Mouse (Mus musculus) 416B (cell line): ENCODE data around the gene Slc1a4.

Experiments used
- DNase-seq: peaks from one replicate; pipeline ENCODE4 v3.0.0; 2011; ENCODE audit warnings: low read depth

The Slc1a4 gene

DNA sequence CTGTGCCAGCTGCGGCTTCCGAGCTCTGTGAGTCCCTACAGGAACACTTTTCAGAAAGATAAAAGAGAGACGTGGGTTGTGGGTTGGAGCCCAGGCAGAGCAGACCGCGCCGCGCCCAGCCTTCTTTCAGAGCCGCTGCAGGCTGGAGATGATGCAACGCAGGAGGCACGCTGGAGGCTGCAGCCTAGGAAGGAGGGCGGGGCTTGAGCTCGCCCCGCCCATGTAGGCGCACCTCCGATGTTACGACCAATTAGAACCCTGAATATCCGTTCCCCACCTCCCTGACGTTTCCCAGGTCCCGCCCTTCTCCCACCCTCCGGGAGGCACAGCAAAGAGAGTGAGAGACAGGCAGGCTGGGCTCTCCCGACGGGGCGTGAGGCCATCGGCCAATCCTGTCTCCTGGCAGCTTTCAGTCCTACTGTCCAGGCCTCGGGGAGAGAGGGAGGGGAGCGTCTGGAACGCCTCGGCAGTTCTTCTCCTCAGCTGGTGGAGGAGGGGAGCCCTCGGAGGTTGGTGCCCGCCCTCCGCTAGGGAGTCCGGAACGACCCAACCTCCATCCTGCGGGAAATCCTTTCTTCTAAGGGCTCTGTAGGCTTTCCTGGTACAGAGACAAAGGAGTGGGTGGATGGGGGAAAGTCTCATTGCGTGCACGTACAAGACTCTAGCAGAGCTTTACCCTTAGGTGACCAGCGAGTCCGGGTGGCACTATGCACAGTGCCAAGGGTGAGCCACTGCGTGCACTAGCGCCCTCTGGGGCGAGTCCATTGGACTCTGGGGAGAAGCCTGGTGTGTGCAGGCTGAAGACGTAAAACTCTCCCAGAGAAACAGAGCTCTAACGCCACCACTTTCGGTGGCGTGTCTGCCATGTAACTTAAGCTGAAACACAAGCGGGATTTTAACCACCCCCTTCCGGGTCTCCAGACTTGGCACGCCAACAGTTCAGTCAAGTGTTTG, at the start of gene Slc1a4:
TSS of gene Slc1a4 (minus strand) at position 153 of the 954 bp plus-strand sequence.
- peak; percentile 99 for DNase-seq

DNA sequence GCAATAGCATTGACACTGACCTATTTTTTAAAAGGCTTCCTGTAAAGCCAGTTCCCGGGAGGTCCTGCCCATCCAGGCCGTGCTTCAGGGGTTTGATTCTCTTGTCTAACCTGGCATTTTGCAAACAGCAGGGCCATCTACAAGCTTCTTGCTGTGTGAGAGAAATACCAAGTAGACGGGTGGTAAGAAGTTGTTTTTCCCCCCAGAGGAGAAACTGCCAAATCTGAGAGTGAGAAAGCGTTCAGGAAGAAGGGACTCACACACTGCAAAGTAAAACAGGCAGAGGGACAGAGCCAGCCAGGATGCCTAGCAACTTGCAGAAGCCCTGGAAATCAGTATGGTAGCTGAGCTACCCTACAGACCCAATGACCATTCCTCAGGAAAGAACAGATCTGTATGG, 47.6 kb upstream of the Slc1a4 start:
- no peak for DNase-seq

DNA sequence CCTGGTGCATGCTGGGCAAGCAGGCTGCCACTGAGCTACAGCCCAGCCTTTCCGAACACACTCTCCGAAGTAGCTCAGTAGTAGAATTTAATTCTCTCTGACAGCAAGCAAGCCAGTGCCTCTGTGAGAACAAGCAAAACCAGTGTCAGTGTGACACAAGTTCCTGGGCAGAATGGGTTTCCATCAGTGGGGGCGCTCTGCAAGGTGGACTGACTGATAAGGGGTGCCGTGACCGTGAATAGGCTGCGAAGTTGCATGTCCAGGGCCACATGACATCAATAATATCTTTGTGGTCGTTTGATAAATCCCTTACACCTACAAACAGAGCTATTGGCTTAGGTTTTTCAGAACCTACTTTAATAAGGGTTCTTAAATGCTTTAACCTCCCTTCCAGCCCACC, 44.1 kb upstream of the Slc1a4 start:
- DNase-seq = no peak

DNA sequence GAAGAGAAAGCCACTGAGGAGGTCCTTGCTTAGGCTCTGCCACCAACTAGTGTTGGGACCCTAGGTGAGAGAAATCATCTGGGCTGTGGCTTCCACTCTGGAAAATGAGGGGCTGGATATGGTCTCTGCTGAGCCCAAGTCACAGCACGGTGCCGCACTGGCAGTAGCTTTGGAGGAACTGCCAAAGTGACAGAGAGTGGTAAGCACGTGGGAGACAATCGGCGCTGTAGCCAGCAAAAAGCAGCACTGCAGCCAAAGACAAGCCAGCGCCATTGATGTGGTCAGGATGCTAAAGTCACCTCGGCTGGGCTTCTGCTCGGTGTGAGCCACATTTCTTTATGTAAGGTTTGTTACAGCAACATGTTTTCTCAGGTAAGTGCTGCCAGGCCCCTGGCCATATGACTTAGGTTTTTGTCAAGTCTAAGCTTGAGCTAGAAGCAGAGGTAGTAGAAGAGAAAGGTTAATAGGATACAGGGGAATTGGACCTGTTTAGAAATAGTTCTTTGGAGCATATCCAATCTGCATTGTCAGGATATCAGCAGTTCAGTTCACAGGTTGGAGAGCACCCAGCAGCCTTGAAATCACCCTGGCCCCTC, 40.2 kb upstream of the Slc1a4 start:
- DNase-seq = no peak

DNA sequence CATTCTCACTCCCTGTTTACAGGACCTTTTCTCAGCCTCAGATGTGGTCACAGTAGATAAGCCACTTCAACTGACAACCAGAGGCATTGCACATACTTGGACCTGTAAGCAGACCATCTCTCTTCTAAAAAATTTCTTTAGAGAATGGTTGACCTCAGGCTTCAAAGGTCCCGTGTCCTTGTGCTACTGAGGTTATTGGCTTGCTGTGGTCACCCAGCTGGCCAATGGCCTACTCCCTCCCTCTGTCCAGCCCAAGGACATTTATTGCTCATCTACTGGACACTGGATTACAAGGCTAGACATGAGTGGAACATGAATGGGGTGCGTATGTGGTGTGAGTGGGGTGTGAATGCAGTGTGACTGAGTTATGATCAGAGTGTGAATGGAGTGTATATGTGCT, 38.0 kb upstream of the Slc1a4 start:
- DNase-seq = no peak

DNA sequence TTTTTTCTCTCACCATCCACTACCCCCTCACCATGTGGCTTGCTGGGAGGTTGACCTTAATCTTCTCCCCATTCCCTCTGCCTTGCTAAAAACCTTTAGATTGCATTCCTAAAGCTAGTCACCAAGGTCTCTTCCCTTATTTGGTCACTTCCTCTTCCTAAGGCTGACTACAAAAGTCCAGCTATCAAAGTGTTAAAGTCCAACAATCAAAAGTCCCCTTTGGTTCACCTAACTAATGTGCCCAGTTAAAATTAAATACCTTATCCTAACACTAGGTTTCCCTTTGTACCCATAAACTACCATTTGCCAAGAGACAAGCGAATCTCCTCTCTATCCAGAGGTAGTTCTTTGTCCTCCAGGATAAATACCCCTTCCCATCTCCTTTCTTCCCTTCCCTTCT, 33.9 kb upstream of the Slc1a4 start:
- DNase-seq = no peak

DNA sequence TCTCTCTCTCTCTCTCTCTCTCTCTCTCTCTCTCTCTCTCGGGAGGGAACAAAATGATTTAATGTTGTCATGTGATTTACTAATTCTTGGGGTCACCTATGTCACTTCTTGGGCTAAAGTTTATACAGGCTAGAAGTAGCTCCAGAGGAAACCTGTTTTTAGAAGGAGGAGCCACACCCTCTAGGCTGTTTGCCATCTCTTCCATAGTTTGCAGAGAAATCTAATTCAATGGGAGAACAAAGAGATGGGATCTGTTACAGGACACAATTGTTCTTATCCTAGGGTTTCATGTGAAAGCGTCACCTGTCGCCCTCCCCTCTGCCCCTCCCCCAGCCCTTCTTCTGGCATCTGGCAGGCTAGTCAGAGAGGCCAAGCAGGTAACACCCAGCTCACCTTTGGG, 28.8 kb upstream of the Slc1a4 start:
- no peak for DNase-seq

DNA sequence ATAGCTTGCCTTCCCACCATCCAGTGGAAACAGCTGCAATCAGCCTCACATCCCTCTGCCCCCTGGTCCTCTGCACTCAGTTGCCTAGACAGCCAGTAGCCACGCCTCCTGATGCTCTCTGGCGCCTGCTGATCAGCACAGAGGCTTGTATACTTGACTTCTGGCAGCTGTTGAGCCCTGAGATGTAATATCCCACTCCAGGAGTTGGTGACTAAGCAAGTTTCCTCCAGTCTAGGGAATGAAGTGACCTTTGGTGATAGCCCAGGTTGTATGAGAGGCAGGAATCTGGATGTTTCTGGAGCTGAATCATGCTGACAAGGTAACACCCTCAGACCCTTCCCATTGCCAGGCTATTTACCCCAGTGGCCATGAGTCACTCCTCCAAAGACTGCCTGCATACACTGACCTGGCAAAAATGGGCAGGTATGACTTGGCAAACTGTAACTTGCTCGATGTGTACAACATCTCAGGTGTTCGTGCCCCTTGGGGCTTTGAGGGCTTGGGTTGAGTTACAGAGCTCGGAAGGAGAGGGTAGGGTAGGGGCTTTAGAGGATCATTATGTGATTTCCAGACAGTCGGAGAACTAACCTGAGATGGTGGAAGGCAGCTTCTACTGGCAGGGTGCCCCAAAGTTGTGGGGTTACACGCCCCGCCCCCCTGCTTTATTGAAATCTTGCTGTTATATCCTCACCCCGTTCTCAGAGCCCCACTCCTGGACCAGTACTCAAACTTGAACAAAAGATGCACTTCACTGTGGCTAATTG, 25.4 kb upstream of the Slc1a4 start:
- no peak for DNase-seq

DNA sequence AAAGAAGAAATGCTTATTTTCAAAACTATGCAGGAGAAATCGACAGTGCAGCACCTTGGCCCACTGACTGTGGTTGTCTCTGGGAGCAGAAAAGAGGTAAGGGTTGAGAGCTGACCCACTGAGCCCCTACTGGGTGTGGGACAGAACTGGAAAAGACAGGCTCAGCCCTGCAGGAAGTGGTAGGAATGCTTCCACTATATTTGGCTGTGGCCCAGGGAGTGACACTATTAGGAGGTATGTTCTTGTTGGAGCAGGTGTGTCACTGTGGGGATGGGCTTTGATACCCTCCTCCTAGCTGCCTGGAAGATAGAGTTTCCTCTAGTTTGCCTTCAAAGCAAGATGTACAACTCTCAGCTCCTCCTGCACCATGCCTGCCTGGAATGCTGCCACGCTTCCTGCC, 16.0 kb upstream of the Slc1a4 start:
- no peak for DNase-seq

DNA sequence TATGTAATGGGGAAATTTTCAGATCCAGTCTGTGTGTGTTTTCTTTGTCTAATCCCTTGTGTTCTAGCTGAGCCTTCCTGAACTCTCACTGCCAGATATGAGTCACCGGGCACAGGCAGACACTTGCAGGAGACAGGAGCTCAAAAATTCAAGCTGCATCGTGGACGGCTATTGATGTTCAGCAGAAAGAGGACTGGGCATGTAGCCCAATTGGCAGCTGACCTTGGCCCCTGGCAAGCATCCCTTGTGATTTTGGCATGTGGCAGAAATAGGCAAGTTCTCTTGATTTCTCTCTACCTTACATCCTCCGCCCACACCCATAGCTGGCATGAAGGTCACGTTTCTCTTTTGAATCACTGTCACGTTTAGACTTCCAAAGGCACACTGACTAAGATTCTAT, 15.0 kb upstream of the Slc1a4 start:
- peak; percentile 24 for DNase-seq

DNA sequence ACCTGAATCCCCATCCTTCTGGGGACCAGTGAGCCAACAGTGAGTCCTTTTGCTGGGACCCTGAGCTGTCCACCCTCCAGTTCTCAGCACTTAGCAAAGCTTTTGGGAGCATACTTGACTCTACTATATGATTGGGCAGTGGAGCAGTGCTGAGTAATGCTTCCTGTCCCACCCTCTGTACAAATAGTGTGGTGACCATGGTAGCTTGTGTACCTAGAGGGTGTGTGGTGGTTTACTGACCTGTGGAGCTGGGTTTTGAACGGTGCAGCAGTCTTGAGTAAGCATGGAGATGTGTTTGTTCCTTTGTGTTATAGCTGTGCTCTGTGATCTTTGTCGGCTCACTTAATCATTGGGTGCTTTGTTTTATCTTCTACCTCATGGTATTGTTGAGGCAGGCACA, 13.9 kb upstream of the Slc1a4 start:
- DNase-seq = peak; percentile 54

DNA sequence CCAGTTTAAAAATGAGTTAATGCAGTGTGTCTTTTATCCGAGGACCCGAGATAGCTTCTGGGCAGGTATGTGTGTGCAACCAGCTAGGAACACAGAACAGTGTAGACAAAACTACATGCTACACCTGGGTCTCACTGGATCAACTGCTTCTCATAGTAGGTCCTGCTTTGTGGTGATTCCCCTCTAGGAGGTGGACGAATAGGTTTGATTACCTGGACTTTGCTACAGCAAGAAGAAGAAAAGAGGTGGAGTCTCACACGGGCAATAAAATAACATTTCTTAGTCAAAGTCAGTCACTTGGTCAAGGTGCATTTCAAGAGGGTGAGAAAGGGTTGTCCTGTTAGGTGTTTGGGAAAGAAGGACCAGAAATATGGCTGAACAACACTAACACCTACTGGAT, 11.4 kb upstream of the Slc1a4 start:
- no peak for DNase-seq

DNA sequence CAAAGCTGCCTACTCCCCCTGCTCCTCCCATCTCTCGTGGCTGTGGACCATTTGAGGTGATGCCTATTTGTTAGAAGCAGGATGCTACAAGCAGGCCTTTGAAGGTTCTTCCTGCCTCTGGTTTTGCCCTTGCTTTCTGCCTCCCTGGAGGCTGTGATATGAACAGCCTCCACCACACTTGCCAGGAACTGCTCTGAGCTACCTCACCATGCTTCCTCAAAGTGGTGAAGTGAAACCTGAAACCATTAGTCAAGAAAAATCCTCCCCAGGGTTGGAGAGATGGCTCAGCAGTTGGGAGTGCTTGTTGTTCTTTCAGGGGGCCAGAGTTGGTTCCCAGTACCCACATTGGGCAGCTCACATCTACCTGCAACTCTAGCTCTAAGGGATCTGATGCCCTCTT, 9.1 kb upstream of the Slc1a4 start:
- DNase-seq = peak; percentile 56

DNA sequence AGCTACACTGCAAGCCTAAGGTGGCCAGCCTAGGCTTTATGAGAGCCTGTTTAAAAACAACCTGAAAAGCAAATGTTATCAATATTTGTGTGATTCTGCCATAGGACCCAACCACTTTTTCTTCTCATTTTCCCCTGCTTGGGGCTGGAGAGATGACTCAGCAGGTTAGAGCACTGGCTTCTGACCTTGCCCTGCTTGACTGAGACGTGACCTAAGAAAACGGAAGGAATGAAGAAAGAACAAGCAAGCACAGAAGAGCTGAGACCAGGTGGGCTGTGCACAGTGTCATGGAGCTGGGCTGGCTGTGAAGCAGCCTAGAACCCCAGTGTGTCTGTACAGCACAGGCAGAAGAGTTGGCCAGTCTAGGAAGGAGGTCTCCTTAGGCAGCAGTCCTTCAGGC, 6.2 kb upstream of the Slc1a4 start:
- peak; percentile 54 for DNase-seq

DNA sequence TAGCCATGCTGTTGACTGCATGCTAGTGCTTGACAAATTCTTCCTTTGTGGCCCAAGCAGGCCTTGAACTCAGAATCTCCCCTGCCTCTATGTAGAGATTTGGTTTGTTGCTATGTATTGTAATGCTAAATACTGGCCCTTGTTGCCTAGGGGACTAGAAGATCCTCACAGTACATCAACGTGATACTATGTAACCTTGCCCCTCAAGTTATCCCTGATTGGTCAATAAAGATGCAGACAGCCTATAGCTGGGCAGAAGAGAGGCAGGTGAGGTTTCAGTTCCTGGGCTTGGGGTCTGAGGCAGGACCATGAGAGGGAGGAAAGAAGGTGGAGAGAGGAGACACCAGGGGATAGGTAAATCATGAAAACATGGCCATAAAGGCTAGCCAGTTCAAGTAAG, 1.8 kb upstream of the Slc1a4 start:
- no peak for DNase-seq

DNA sequence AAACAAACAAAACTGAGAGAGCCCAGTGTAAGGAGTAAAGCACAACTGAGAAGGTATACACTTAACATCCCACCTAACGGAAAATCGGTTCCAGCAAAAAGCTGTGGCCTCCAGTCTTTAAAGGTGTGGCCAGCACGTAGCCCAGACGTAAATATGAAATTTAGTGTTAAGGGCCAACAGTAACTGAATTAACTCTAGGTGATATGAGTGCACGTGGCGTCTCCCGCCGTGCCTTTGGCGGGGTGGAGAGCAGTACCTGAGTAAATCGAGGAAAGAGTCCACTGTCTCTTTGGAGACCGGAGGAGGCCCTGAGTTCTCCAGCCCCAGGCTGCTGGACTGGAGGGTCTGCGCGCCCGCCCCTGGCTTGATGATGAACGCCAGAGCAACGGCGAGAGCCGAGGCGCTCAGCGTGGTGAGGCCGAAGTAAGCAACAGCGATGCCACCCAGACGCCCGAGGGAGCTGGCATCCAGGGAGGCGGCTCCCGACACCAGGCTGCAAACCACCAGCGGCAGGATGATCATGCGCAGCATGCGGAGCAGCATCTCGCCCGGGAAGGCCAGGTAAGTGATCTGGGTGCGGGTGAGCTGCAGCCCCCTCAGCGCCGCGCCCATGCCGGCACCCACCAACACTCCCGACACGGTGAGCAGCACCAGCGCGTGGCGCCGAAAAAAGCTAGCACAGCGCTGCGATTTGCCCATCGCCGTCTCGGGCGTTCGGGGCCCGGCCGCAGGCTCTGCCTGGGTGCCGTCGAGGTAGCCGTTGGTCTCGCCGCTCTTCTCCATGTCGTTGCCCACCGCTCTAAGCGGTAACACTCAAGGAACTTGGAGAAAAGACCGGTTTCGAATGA, 599 bp downstream of the Slc1a4 start:
- peak; percentile 48 for DNase-seq

DNA sequence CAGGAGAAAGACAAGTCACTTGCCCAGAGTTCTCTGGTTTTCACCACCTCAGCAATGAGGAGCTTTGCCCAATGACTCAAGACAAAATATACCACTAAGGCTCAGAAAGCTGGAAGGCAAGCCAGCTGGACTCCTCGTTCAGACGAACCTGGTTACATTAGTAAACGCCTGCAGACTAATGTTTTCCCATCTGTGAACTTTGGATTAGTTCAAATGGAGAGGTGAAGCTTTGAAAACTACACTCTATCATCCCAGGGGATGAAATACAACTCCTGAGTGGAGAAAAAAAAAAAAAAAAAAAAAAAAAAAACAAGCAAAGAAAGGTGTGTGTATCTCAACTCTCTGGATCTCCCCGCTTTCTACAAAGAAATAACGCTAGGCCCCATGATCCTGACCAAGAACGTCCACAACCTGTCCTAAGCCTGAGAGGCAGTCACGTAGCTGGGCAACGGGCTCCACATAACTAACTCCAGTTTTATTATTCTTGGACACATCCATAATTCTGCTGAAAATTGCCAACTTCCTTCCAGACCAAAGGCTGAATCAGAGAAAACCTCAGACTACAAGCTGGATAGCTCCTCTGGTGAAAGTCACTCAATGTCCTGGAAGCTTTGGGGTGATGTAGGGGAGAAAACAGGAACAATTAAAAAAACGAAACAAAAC, 1.4 kb downstream of the Slc1a4 start:
- DNase-seq = peak; percentile 40

DNA sequence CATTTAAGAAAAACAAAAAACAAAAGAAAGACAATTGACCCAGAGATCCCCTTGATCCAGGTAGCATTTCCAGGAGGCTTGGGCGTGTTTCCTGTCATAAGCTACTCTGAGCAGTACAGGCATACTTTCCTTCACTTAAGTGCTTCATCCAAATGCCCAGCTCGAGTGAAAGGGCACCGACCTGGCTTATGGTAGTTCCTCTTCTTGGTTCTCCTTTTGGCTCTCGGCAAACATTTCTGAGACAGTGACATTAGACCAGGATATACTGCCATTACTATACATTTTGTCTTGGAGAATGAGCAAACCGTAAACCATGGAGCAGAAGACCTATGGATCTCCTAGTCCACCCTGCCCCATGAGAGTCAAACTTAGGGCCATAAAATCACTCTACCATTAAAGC, 2.8 kb downstream of the Slc1a4 start:
- peak; percentile 23 for DNase-seq

DNA sequence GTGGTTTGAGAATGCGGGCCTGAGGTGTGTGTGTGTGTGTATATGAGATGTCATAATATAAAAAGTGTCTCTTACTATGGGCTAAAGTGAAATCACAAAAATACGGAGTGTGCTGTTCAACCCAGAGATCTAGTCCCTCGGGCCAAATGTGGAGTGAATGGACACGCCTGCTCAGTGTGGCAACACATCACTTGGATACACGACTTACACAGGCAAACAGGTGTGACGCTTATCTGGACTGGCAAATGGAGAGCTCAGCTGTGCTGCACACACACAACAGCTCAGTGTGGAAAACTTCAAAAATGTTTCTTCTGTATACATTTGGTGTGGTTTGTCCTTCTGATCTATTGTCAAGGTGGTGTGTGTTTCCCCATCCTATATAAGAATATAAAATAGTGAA, 3.7 kb downstream of the Slc1a4 start:
- no peak for DNase-seq

DNA sequence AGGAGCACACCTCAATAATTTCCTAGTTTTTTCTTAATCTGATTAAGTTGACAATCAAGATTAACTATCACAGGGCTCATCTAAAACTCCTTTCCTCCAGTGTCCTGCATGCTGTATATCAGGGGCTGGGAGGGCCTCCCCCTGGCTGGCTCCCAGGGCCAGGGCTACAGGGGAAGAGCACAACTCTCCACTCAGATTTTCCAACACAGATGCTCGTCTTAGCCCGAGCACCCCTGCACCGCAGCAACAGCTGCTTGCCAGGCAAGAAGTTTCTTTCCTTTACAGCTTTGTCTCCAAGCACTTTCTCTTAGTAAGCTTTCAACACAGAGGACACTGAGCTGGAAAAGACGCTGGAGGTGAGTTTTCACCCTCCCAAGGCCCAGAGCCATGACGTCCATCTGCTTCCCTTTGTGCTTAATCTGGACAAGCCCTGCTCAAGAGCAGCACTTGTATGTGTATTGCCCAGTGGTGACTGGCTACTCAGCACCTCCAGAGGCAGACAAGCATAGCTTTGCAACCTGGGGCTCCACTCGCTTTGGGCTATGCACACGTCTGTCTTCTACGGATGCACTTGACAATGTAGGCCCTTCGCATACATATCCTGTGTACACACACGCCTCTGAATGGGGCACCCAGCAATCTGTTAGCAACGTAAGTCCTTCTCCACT, 6.1 kb downstream of the Slc1a4 start:
- no peak for DNase-seq
